In genomic region chr10:18194737-18195141, GRCm38 (mm10) we compare ENCODE assay signal across 11 mouse cellular contexts. TPM values are rescaled to one million over a fixed set of nuclear protein-coding genes. Genes with fewer than 3 reads are reported as not detected.
DNase-seq lines count a peak whose midpoint lies in the region; ATAC-seq and TF ChIP-seq lines count a peak whose summit lies in the region.
"Had no signal": no experiment of that assay in that cellular context is flagged by ENCODE, and none has a peak within 500 bp of the region (broad histone marks: within the 10 kb centered on the region; RNA-seq: fewer than 3 reads in every experiment).

No protein-coding gene starts in this region.

- H3K27me3 ChIP-seq in kidney, embryonic 15.5 days = no peaks in the 10 kb centered on the region
- no peaks in the 10 kb centered on the region for H3K27me3 ChIP-seq in kidney, adult 2 months (replicated peaks; ENCODE audit: control insufficient read depth, insufficient read depth, low read length)
- no peaks in the 10 kb centered on the region for H3K27me3 ChIP-seq in limb, embryonic 14.5 days (ENCODE audit: control insufficient read depth, insufficient read depth, low read length)
- no peaks in the 10 kb centered on the region for H3K27me3 ChIP-seq in stomach, embryonic 15.5 days (replicated peaks)
- H3K27me3 ChIP-seq in hindbrain, embryonic 16.5 days (replicated peaks; ENCODE audit: control insufficient read depth, insufficient read depth, low read length) = no peaks in the 10 kb centered on the region
- no peaks in the 10 kb centered on the region for H3K27me3 ChIP-seq in forebrain, postnatal 0 days (ENCODE audit: insufficient read depth, low read length)

- peaks cover 24% of the 10 kb centered on the region for H3K4me1 ChIP-seq in kidney, embryonic 15.5 days
- no peaks in the 10 kb centered on the region; the same call in 1 of the 2 replicates for H3K4me1 ChIP-seq in kidney, adult 2 months (ENCODE audit: control insufficient read depth, insufficient read depth, low read length)
- H3K4me1 ChIP-seq in limb, embryonic 14.5 days (ENCODE audit: control insufficient read depth, insufficient read depth, low read length) = peaks cover 4% of the 10 kb centered on the region
- H3K4me1 ChIP-seq in stomach, embryonic 15.5 days = no peaks in the 10 kb centered on the region
- H3K4me1 ChIP-seq in hindbrain, embryonic 16.5 days (ENCODE audit: control insufficient read depth, insufficient read depth, low read depth, low read length) = no peaks in the 10 kb centered on the region
- H3K4me1 ChIP-seq in forebrain, postnatal 0 days (ENCODE audit: insufficient read depth) = no peaks in the 10 kb centered on the region

- no peak for TF ChIP-seq CTCF in kidney, adult 2 months (conservative IDR thresholded peaks at IDR 0.05; ENCODE audit: insufficient read depth, insufficient read length, low read depth, low read length)
- no peak for TF ChIP-seq CTCF in forebrain, postnatal 0 days (IDR thresholded peaks at IDR 0.05; ENCODE audit: low read depth)

- no peak overlapping the region for H3K27ac ChIP-seq in kidney, embryonic 15.5 days
- no peak overlapping the region for H3K27ac ChIP-seq in kidney, adult 2 months (ENCODE audit: insufficient read depth, low read depth, low read length)
- H3K27ac ChIP-seq in limb, embryonic 14.5 days (replicated peaks; ENCODE audit: low read depth, low read length) = no peak overlapping the region
- H3K27ac ChIP-seq in stomach, embryonic 15.5 days = peak overlapping the region; percentile 61
- no peak overlapping the region for H3K27ac ChIP-seq in hindbrain, embryonic 16.5 days (ENCODE audit: low read depth, low read length)
- no peak overlapping the region for H3K27ac ChIP-seq in forebrain, postnatal 0 days (ENCODE audit: low read depth, low read length)

- ATAC-seq in kidney, embryonic 15.5 days (replicated peaks; ENCODE audit: low FRiP score) = peak; percentile 38; the same call in 1 of the 2 replicates
- ATAC-seq in limb, embryonic 14.5 days (ENCODE audit: low FRiP score, low read depth) = peak; percentile 38; the same call in 1 of the 2 replicates
- ATAC-seq in stomach, embryonic 15.5 days (ENCODE audit: insufficient read depth, low FRiP score, low read depth) = peak; percentile 78
- ATAC-seq in hindbrain, embryonic 16.5 days = no peak
- no peak for ATAC-seq in forebrain, postnatal 0 days

- H3K9me3 ChIP-seq in kidney, embryonic 15.5 days (replicated peaks) = no peaks in the 10 kb centered on the region
- no peaks in the 10 kb centered on the region for H3K9me3 ChIP-seq in limb, embryonic 14.5 days (ENCODE audit: control insufficient read depth, low read length)
- H3K9me3 ChIP-seq in stomach, embryonic 15.5 days = no peaks in the 10 kb centered on the region
- H3K9me3 ChIP-seq in hindbrain, embryonic 16.5 days (ENCODE audit: control insufficient read depth, low read length) = no peaks in the 10 kb centered on the region
- no peaks in the 10 kb centered on the region for H3K9me3 ChIP-seq in forebrain, postnatal 0 days (ENCODE audit: low read length)

- peak overlapping the region; percentile 25; the same call in 1 of the 2 replicates for H3K4me2 ChIP-seq in kidney, embryonic 15.5 days
- no peak overlapping the region for H3K4me2 ChIP-seq in limb, embryonic 14.5 days (replicated peaks; ENCODE audit: low read depth, low read length, severe bottlenecking)
- 0 out of 2 replicates have a peak overlapping the region, but pooled peaks have one; percentile 11 for H3K4me2 ChIP-seq in stomach, embryonic 15.5 days
- no peak overlapping the region for H3K4me2 ChIP-seq in hindbrain, embryonic 16.5 days (ENCODE audit: low read length)
- no peak overlapping the region for H3K4me2 ChIP-seq in forebrain, postnatal 0 days (ENCODE audit: low read depth)

- H3K9ac ChIP-seq in kidney, embryonic 15.5 days = no peak overlapping the region
- no peak overlapping the region for H3K9ac ChIP-seq in limb, embryonic 14.5 days (ENCODE audit: low read depth, low read length, severe bottlenecking)
- no peak overlapping the region for H3K9ac ChIP-seq in stomach, embryonic 15.5 days
- H3K9ac ChIP-seq in hindbrain, embryonic 16.5 days (ENCODE audit: low read depth, low read length) = no peak overlapping the region
- H3K9ac ChIP-seq in forebrain, postnatal 0 days = no peak overlapping the region

- H3K4me3 ChIP-seq in kidney, embryonic 15.5 days (replicated peaks) = no peak overlapping the region
- no peak overlapping the region for H3K4me3 ChIP-seq in kidney, adult 2 months (ENCODE audit: insufficient read depth, low read depth, low read length)
- no peak overlapping the region for H3K4me3 ChIP-seq in limb, embryonic 14.5 days (replicated peaks; ENCODE audit: low read length)
- H3K4me3 ChIP-seq in stomach, embryonic 15.5 days (replicated peaks) = no peak overlapping the region
- H3K4me3 ChIP-seq in hindbrain, embryonic 16.5 days (ENCODE audit: low read length) = no peak overlapping the region
- no peak overlapping the region for H3K4me3 ChIP-seq in forebrain, postnatal 0 days (ENCODE audit: low read depth, low read length)
- H3K4me3 ChIP-seq: megakaryocyte, embryonic 14.5 days had no signal

- DNase-seq in kidney, adult 2 months = no peak
- DNase-seq in fat pad, adult 2 months (ENCODE audit: extremely low read depth, low read depth, low spot score) = peak; percentile 80
- DNase-seq in limb, embryonic 14.5 days (ENCODE audit: low spot score) = peak; percentile 60
- DNase-seq in spleen, postnatal 14 days (ENCODE audit: low spot score in 2 of 2) = no peak
- DNase-seq in forebrain, postnatal 0 days = no peak
- DNase-seq: adrenal gland, adult 2 months; gastrocnemius, postnatal 10 days had no signal

- WGBS in kidney, embryonic 15.5 days = 28% methylated on average over 14 of the region's 14 CpGs
- WGBS in kidney, adult 2 months = 34% methylated on average over 14 of the region's 14 CpGs
- 38% methylated on average over 14 of the region's 14 CpGs for WGBS in limb, embryonic 14.5 days
- WGBS in stomach, embryonic 15.5 days = 35% methylated on average over 14 of the region's 14 CpGs
- WGBS in hindbrain, embryonic 16.5 days = 59% methylated on average over 14 of the region's 14 CpGs
- 79% methylated on average over 14 of the region's 14 CpGs for WGBS in forebrain, postnatal 0 days

- no peaks in the 10 kb centered on the region for H3K36me3 ChIP-seq in kidney, embryonic 15.5 days
- H3K36me3 ChIP-seq in kidney, adult 2 months (ENCODE audit: control insufficient read depth, insufficient read depth, low read length) = no peaks in the 10 kb centered on the region
- H3K36me3 ChIP-seq in limb, embryonic 14.5 days (ENCODE audit: control insufficient read depth, insufficient read depth, low read length) = no peaks in the 10 kb centered on the region
- H3K36me3 ChIP-seq in stomach, embryonic 15.5 days = no peaks in the 10 kb centered on the region
- no peaks in the 10 kb centered on the region for H3K36me3 ChIP-seq in hindbrain, embryonic 16.5 days (ENCODE audit: control insufficient read depth, insufficient read depth, low read length)
- no peaks in the 10 kb centered on the region for H3K36me3 ChIP-seq in forebrain, postnatal 0 days (ENCODE audit: insufficient read depth)

- no peak for TF ChIP-seq POLR2A in kidney, adult 2 months (IDR thresholded peaks at IDR 0.05; ENCODE audit: low read depth, low read length)
- TF ChIP-seq POLR2A in limb, embryonic 14.5 days (IDR thresholded peaks at IDR 0.05; ENCODE audit: borderline replicate concordance, extremely low read depth, insufficient read depth, insufficient read length) = no peak

RNA-seq across cellular contexts. Expression of gene Ect2l, which starts 16.0 kb away (rescaled TPM):
- 0.38 and 0.55 TPM in 2 replicates for polyA plus RNA-seq in kidney, embryonic 15.5 days (2015; fragmentation: Nextera tagmentation; extraction: Ambion mirVana)
- polyA plus RNA-seq in kidney, adult 2 months (2012; rRNA removed) = not detected in 2 replicates
- polyA plus RNA-seq in limb, embryonic 14.5 days (2012; rRNA removed) = 1.4 and 1.5 TPM in 2 replicates
- 0.88 and 1.0 TPM in 2 replicates for polyA plus RNA-seq in limb, embryonic 14.5 days (2014; fragmentation: Nextera tagmentation; extraction: Ambion mirVana)
- 0.17 and 0.36 TPM in 2 replicates for polyA plus RNA-seq in stomach, embryonic 15.5 days (2015; fragmentation: Nextera tagmentation; extraction: Ambion mirVana)
- 0.29 and 0.35 TPM in 2 replicates for polyA plus RNA-seq in hindbrain, embryonic 16.5 days (2015; fragmentation: Nextera tagmentation; extraction: Ambion mirVana)
- 0.23 TPM in 1 of 2 replicates, not detected in the other for total RNA-seq in forebrain, postnatal 0 days (2014; rRNA removed)
- polyA plus RNA-seq in forebrain, postnatal 0 days (2015; fragmentation: Nextera tagmentation; extraction: Ambion mirVana) = 0.24 and 0.58 TPM in 2 replicates
- total RNA-seq: adrenal gland, adult 2 months had no signal
- polyA plus RNA-seq: adrenal gland, adult 2 months had no signal

RNA-seq across cellular contexts. Expression of gene Ccdc28a, which starts 40.1 kb away (rescaled TPM):
- 14.4 and 16.1 TPM in 2 replicates for polyA plus RNA-seq in kidney, embryonic 15.5 days (2015; fragmentation: Nextera tagmentation; extraction: Ambion mirVana)
- 29.5 and 35.0 TPM in 2 replicates for polyA plus RNA-seq in kidney, adult 2 months (2012; rRNA removed)
- polyA plus RNA-seq in limb, embryonic 14.5 days (2012; rRNA removed) = 20.6 and 20.8 TPM in 2 replicates
- polyA plus RNA-seq in limb, embryonic 14.5 days (2014; fragmentation: Nextera tagmentation; extraction: Ambion mirVana) = 13.0 and 14.6 TPM in 2 replicates
- polyA plus RNA-seq in stomach, embryonic 15.5 days (2015; fragmentation: Nextera tagmentation; extraction: Ambion mirVana) = 11.2 and 15.3 TPM in 2 replicates
- 6.3 and 8.3 TPM in 2 replicates for polyA plus RNA-seq in hindbrain, embryonic 16.5 days (2015; fragmentation: Nextera tagmentation; extraction: Ambion mirVana)
- total RNA-seq in forebrain, postnatal 0 days (2014; rRNA removed) = 5.1 and 6.2 TPM in 2 replicates
- 7.0 and 8.6 TPM in 2 replicates for polyA plus RNA-seq in forebrain, postnatal 0 days (2015; fragmentation: Nextera tagmentation; extraction: Ambion mirVana)

Comparison
In these comparisons a context has a peak if more than half of its experiments do, and no peak if none do; other contexts are left out.
1. ATAC-seq: peak in kidney, embryonic 15.5 days (single experiment), limb, embryonic 14.5 days (single experiment) and stomach, embryonic 15.5 days (single experiment); none in hindbrain, embryonic 16.5 days (single experiment) and forebrain, postnatal 0 days (single experiment).
2. H3K4me2 ChIP-seq: peak in kidney, embryonic 15.5 days (single experiment) and stomach, embryonic 15.5 days (single experiment); none in limb, embryonic 14.5 days (single experiment), hindbrain, embryonic 16.5 days (single experiment) and forebrain, postnatal 0 days (single experiment).
3. DNase-seq: peak in fat pad, adult 2 months (single experiment) and limb, embryonic 14.5 days (single experiment); none in kidney, adult 2 months (single experiment), spleen, postnatal 14 days (0 of 2) and forebrain, postnatal 0 days (single experiment).